Mouse (Mus musculus) cerebellum, adult 11-12 months (tissue): ENCODE measurements around the gene Frem1.

ENCODE experiments used
- DNase-seq: peaks from one replicate; pipeline ENCODE4 v3.0.0; 2022

The Frem1 gene

DNA sequence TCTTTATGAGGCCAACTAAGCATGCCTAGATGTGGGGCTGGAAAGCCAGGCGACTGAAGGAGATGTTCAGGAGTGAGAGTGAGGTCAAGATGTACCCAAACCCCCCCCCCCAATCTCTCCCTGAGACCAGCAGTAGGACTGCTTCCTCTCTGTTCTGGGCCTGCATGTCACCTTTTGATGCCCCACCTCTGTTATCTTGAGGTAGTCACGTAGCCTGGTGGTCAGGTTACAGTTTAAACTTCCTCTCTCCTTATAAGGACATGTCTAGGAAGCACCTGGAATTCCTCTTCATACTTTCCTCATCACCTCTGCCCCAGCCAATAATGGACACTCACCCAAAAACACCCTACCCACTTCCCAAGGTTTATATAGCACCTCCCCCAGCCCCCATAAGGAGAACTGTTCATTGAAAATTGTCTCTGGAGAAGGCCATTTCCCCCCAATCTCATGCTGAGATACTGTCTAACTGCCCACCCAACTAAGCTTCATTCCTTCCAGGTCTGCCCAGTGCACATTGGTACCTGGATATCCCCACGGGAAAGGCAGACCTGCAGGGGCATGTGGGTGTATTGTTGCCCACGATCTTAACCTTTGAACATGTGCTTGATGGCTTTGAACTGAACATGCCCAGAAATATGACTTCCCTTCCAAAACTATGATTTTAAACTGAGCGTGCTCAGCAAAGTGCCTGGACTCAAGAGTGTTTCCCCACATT, 184.3 kb downstream of the Frem1 start:
- DNase-seq, result no peak

DNA sequence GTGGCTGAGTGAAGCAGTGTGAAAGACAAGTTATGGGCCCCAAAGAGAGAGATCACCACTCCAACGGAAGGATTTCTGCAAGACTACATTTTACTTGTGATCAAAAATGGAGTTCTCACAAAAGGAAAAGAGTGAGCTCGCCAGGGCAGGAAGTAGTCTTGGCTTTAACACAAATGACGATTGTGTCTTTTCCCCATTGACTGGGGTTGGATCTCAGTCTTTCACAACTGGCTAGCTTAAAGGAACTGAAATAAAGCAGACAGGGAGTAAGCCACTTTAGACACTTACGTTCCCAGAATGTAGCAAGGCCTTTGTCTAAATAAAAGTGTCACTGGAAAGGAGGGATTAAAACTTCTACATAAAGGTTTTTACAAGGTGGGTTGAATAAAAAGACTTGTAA, 185.0 kb downstream of the Frem1 start:
- DNase-seq, result no peak

DNA sequence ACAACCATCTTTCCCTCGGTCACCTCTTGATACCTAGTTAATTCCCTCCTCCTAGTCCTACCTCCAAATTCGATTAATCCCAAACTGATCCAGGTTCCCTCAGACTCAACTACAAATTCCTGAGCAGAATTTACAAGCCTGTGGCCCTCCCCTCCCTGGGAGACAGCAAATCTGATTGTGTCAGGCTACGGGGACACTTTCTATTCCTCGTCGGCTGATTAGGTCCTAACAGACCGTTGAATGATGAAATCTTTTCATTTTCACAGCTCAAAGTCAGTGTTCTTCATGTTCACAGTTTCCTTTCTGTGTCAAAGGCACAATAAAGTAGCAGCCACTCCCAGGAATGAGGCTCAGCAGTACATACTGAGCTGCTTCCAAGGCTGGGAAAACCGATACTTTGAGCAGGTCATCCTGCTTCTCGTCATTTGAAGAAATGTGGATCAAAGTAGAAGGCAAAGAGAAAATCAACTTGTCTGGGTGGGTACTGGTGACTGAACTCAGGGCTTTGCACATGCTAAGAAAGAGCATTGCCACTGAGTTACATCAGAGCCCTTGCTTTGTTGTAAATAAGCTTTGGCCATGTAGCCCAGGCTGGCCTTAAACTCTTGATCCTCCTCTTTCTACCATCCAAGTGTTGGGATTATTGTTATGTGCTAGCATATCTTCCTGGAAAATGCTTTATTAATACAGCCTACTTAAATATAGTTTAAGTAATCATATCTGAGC, 187.0 kb downstream of the Frem1 start:
- DNase-seq, result no peak

DNA sequence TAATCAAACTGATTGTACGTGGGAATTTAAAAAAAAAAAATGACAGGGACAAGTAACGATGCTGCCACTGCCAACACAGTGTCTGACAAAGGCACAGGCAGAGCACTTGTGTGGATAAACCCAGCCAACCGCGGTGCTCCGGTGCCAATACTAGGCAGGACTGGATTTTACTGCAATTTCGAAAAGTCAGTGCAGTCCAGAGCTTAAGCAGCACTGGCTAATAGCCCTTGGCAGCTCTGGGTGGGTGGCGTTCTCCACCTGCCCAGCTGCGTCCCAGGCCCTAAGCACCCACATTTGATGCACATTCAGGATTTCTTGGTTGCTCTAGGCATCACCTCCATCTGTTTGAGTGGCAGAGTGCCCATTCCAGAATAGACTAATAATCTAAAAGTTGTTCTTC, 188.8 kb downstream of the Frem1 start:
- DNase-seq, result peak; percentile 19

DNA sequence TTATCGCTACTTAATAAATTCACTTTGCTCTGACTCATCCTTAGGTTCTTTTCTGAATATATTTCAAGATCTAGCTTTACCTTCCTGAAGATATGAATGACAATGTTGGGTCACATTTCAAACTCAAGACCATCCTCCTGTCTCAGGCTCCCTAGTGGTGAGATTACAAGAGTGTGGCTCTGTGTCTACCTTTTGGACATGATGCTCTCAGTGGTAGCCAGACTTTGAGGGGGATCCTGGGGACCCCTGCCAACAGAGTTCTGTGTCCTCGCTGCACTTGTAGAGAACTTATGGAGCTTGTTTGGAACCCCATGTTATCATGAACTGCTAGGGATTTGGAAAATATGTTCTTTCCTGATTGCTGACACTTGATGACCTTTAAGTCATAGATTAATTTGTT, 190.7 kb downstream of the Frem1 start:
- DNase-seq, result no peak

DNA sequence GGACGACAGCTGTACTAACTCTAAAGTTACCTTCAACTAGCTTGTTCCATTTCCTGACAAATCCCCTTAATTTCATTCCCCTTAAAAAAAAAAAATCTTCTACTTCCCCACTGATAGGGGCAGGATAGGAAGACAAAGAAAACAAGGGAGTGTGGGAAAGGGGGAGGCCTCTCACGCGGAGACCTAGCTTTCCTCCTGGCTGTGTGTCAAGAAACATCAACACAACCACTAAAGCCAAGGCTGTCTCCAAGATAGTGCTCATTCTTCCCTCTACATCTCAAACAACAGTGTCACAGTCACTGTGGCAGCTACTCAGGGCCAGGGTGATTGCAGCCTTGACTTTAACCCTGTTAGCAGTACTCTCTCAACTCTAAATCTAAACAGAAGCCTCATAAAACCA, 191.6 kb downstream of the Frem1 start:
- peak; percentile 8 for DNase-seq

DNA sequence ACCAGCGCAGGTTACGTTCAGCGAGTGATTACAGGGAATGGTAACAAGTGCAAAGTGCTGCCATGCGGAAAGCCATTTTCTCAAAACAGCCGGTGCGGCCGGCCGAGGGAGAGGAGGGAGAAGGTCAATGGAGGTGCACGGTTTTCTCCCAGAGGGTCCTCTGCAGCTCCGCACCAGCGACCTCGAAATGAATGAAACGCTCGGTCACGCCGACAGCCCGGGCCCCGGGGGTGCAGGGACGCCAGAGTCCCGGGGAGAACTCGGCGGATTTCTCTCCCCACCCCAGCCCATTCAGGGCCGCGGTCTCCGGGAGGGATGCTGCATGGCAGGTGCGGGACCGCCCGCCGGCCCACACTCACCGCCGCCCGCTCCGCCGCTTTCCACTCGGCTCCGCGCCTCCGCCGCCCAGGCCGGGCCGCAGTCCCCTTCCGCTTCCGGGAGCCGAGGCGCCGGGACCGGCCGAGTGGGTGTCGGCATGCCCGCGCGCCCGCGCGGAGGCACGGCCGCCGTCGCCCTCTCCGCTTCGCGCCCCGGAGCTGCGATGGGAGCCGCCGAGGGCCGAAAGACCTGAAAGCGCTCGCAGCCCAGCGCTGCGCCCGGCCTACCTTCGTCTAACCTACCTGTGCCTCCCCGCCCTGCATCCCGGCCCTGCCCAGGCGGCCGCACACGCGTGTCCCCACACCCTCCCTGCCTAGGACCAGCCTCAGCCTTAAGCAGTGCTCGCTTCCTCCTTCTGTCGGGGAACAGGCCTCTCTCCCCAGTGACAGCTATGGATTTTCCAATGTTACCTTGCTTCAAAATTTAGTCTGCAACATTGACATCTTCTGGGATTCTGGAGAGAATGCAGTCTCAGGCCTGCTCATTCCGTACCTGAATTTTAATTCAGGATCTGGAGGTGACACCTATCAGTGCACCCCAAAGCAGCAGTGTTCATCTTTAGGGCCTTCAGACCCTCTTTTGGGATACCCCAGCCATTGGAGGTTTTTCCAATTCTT, 192.7 kb downstream of the Frem1 start, which contains the start of gene Zdhhc21:
Gene Zdhhc21 (minus strand): TSS at position 828 of the 995 bp plus-strand sequence.
- DNase-seq, result peak; percentile 89

DNA sequence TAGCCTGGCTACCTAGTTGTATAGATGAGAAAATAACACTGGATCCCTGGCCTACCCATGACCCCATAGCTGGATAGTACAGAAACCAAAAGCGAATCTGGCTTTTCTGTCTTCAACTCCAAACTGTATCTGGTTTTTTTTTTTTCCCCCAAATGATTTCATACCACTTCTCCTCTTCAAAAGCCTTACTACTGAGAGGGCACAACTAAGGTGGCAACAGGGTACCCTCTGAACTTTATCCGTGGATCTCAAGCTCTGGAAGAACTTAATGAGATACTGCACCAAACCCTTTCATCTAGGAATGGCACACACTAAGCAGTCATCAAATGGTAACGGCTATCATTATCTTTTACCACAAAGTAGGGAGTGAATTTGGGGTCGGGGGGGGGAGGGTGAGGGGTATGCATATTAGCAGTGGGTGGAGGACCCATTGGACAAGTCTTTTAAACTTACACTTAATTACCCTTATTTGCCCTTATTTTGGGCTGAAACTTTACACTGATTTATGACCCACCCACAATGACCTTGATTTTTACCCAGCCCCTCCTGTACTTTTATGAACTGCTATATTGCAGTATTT, 193.6 kb downstream of the Frem1 start:
- DNase-seq, result no peak

DNA sequence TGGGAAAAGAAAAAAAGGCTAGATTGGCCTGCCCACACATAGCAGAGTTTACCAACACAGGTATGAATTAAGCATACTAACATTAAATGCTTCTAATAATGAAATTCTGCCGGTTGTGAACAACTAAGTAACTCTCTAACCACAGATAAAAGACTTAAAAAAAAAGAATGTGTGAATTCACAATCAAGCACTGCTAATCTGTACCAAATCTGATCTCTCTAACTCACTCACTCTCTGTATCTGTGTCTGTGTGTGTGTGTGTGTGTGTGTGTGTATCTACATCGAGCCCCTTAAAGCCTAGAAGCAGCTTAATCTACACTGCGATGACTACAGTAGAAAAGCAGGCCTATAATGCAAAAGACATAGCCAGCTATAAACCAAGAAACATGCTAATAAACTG, 195.2 kb downstream of the Frem1 start:
- DNase-seq, result no peak

DNA sequence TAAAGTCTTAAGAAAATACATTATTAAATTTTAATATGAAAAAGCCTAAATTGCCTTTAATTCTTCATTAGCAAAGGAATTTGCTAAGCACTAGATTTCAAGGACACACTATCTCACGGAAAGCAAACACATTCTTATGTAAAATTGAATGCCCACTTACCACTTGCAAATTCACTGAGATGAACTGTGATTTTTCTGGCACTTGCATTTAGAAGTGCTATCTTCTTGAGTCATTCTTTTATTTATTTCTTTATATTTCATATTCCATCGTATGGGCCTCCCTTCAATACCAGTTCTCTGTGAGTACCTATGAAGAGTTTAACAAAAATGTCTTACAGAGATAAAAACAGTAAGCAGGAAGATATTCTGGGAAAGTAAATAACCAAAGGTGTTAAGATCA, 198.3 kb downstream of the Frem1 start:
- no peak for DNase-seq

DNA sequence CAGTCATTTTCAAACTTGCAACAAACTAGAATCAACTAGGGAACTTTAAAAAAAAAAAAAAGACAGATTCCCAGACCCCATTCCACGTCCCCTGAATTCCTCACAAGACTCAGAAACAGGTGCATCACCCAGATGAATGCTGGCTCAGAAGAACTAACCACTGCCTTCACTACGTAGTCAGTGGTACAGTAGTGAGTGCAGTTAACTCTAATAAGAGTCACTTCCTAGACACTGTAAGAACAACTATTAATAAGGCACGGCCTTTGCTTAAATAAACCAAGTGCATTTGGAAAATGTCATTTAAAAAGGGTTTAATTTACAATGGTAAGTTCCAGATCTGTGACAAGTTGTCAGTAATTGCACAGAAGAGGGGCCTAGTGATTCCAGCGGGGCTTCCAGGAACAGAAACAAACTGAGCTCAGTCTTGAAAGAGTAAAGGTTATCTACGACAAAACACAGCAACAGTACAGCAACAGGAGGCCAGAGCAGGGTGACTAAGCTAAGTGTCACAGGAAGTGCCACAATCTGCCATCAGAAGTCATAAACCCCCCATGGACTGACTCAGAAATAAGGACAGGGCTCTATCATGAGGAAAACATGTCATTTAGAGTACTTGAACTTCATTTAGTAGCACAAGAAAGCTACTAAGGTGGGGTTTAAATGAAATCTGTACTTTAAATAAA, 203.4 kb downstream of the Frem1 start:
- DNase-seq, result no peak
